Mouse (Mus musculus) left cerebral cortex, adult 9 months (tissue): Measurements from ENCODE around the gene Rere.

Experiments used
- DNase-seq, 2 experiments: peaks; one replicate each; pipeline ENCODE4 v3.0.0; 2022; ENCODE audit warnings: low spot score in 2 of 2

Rere gene

GRCm38 (mm10) chr4:150606449-150607161 is 325.2 kb downstream of the Rere start:
- DNase-seq, result no peak

GRCm38 (mm10) chr4:150608670-150609069 is 327.2 kb downstream of the Rere start:
- no peak for DNase-seq

- DNase-seq, result no peak
Measured at GRCm38 (mm10) chr4:150613715-150614114, 332.3 kb downstream of the Rere start.

GRCm38 (mm10) chr4:150615251-150616028 is 334.0 kb downstream of the Rere start:
- no peak for DNase-seq

DNA sequence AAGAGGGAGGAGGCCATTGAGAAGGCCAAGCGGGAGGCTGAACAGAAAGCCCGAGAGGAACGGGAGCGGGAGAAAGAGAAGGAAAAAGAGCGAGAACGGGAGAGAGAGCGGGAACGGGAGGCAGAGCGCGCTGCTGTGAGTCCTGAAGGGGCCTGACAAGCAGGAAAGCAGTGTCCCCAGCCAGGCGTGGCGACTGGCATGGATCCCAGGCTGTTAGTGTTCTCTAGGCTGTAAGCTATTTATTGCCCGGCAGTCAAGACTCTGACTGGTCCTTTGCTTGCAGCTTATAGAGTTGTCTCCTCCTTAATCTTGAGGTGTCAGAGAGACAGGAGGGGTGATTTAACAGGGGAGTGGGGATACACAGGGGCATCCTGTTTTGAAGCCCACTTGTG is 334.6 kb downstream of the Rere start:
- no peak for DNase-seq

DNA sequence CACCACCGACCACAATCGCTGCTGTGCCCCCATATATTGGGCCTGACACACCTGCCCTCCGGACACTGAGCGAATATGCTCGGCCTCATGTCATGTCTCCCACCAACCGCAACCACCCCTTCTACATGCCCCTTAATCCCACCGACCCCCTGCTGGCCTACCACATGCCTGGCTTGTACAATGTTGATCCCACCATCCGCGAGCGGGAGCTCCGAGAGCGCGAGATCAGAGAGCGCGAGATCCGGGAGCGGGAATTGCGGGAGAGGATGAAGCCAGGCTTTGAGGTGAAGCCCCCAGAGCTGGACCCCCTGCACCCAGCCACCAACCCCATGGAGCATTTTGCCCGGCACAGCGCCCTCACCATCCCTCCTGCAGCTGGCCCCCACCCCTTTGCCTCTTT is 335.4 kb downstream of the Rere start:
- DNase-seq, result no peak

DNA sequence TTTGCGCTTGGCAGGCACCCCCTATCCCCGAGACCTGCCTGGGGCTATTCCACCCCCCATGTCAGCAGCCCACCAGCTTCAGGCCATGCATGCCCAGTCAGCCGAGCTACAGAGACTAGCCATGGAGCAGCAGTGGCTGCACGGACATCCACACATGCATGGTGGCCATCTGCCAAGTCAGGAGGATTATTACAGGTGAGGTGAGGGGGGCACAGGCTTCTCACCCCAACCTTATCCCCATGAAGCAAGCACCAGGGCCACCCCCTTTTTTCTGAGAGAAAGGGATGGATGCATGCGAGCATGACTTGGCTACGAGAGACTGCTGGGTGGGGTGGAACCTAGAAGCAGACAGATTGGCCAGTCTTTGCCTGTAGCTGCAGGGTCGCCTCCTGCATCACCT is 337.6 kb downstream of the Rere start:
- no peak for DNase-seq

GRCm38 (mm10) chr4:150622641-150623040 is 341.2 kb downstream of the Rere start:
- DNase-seq, result no peak

- no peak for DNase-seq
Measured at GRCm38 (mm10) chr4:150624214-150624823, 342.9 kb downstream of the Rere start.

DNA sequence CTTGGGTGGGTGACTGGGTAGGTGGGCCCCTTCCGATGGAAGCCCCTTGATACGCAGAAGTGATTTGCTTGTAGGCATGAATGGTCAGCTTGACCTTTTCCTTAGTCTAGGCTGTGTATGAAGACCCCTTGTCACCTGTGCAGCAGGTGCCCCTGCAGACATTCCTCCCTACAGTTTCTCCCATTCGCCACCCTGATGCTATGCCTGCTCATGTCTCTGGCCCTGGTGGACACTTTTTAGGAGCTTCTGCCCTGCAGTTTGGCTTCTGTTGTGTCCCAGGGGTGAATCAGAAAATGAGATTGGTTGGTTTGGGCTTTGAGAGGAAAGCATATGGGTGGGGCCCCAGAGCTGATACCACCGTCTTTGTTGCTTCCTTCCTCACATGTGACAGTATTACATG is 343.5 kb downstream of the Rere start:
- no peak for DNase-seq

GRCm38 (mm10) chr4:150625425-150625824 is 344.0 kb downstream of the Rere start:
- peak in 1 of 2 experiments; percentile 69 for DNase-seq

DNA sequence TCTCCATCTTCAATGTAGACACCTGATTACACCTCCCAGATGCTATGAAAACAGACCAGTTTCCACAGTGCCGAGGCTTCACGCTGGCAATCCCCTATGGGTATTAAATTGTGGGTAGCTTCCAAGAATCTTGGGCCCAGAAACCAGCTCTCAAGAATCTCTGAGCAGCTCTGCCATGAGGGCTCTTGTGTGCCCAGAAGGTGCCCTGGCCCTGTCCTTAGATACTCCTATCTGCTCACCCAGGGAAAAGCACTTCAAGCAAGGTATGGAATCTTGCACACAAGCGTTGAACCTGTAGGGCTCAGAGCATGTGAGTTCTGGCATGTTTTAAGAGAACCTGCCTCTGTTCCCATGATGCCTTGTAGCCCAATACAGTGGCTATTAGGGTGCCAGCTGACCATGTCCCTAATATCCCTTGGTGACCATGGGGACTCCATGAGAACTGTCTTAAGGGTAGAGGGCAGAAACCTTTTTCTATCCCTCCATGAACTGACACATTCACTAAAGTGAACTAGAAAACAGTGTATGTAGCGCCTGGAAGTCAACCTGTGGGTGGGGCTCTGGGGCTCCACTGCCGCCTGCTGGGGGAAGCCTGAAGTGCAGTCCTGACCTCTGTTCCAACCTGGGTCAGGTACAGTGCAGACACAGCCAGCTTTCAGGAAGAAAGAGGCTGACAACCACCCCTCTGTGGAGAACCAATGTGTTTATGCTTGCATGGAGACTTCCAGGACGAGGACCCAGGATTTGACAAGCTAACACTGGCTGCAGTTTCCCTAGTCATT is 344.7 kb downstream of the Rere start:
- DNase-seq, result peak in 1 of 2 experiments; percentile 61

DNA sequence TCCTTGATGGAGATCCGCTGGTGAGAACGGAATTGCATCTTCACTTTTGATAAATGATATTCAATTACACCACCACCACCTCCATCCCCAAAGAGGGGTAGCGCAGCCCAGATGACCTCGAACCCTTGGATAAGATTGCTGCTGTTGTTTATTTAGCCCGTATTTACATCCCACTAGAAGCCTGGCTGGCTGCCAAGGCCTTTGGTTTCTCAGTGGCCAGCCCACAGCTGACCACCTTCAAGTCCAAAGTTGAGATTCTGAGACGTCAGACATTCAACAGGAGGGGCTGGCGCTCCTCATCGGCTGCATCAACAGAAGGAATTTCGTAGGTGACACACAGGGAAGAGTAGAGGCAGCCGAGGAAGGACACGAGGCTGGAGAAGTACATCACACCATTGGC is 347.8 kb downstream of the Rere start:
- no peak for DNase-seq

- no peak for DNase-seq
Measured at GRCm38 (mm10) chr4:150635568-150635967, 354.1 kb downstream of the Rere start.

DNA sequence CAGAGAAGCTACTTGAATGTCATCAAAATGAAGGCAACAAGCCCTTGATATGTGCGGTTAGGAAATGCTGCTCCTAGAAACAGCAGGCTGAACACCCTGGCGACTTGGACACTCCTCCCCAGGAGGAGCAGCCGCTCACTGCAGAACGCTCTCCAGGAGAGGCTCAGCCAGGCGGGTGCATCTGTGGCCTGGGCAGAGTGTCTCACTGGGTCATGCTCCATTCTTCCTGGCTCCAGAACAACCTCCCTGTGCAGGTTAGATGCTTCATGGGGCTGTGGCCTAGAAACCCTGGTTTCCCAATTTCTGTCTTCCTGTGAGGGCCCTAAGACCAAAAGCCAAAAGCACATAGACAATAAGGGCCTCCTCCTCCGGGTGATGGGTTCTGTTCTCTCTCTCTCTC is 355.2 kb downstream of the Rere start:
- DNase-seq, result no peak

DNA sequence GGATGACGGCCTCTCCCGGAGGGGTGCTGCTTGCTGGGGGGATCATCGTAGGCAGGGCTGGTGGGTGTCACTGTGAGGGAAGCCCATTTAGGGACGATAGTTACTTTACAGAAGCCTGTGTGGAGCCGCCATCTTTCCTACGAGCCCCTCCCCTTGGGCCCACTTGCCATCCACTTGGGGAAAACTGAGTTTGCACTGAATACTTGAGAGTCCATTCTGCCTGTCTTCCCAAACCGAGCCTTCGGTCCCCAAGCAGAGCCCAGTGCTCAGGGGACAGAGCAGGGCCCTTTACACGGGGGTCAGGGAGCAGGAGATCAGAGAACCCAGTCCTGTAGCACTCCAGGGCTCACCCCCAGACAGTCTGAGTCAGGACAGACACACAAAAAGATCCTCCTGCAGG is 362.9 kb downstream of the Rere start:
- no peak for DNase-seq

DNA sequence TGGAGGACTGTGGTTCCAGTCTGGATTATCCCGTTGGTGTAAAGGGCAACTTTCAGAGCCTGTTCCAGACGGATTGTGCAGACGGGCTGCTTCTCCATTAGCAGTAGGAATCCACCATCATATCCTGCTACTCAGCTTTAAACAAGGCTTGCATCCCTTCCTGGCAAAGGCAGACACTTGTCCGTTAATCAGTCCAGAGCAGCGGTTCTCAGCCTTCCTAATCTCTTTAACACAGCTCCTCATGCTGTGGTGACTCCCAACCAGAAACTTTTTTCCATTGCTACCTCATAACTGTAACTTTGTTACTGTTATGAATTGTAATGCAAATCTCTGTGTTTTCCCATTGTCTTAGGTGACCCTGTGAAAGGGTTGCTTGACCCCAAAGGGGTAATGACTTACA is 367.9 kb downstream of the Rere start:
- DNase-seq, result no peak

DNA sequence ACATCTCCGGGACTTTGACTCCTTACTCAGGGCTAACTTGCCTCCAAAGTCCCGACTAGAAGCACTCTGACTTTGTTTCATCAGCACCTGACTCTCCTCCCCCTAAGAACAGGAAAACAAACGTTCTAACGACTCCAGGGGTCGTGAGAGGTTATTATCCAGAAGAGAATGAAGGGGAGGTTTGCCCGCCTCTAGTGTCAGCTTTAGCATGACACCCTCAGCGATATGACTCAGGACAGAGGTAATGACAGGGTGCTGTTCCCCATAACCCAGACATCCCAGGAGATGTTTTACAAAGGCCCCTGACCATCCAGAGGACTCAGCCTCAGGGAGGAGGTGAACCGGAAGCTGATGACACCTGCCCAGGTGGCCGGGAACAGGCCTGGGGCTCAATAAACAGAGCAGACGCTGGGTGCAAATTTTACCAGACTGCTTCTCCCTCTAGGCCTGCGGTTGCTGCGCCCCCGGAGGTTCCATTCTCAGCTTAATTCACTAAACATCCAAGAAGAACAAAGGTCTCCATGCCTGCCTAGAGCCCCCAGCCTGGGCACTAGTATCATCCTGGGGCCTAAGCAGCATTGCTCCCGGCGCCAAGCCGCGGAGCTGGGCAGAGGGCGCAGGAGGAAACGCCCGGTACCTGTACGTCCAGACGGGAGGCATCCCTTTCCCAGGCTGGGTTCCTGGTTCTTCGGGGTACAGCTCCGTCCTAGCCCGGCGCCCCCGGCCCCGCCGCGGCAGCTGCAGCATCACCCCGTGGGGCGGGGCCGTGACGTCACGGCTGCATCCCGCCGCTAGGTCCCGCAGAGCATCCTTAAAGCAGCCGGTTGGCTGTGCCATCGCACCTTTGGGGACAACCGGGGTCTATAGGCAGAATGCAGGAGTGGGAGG is 370.2 kb downstream of the Rere start, which contains the start of gene Slc45a1:
Slc45a1 (minus strand) TSS at position 785 of the 888 bp plus-strand sequence.
- DNase-seq, result peak in 1 of 2 experiments; percentile 58

- DNase-seq, result no peak
Measured at GRCm38 (mm10) chr4:150653072-150653599, 371.7 kb downstream of the Rere start.

- DNase-seq, result peak in 1 of 2 experiments; percentile 86
Measured at GRCm38 (mm10) chr4:150655989-150656388, 374.5 kb downstream of the Rere start.

DNA sequence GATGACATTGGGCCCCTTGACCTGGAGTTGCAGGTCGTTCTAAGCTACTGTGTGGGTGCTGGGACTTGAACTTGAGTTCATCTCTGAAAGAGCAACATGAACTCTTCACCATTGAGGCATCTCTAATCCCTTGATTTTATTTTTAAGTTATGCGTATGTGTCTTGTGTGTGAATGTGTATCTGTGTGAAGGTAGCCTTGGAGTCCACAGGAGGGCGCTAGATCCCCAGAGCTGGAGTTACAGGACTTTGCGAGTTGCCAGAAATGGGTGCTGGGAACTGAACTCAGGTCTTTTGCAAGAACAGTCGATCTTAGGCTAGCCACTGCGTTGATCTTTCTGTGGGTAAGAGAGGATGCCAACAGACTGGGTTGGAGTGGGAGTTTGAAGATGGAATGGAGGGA is 375.1 kb downstream of the Rere start:
- no peak for DNase-seq
